Mouse (Mus musculus) mouse trophoblast stem cell (cell line): Measurements from ENCODE around the gene Haus2.
"Not testable (repeated sequence)": the region's sequence is repeated elsewhere in the genome, so short reads cannot be mapped to it uniquely, and the experiment has no call there.

Source experiments
- in situ Hi-C, 2 experiments: fragments of 300-500 bp; cut with MseI, MboI; formaldehyde crosslinking; loops; 2 replicates in 1 of 2; 3 replicates in 1 of 2; pipeline ENCODE4 v1.15.1; 2025

Gene Haus2

DNA sequence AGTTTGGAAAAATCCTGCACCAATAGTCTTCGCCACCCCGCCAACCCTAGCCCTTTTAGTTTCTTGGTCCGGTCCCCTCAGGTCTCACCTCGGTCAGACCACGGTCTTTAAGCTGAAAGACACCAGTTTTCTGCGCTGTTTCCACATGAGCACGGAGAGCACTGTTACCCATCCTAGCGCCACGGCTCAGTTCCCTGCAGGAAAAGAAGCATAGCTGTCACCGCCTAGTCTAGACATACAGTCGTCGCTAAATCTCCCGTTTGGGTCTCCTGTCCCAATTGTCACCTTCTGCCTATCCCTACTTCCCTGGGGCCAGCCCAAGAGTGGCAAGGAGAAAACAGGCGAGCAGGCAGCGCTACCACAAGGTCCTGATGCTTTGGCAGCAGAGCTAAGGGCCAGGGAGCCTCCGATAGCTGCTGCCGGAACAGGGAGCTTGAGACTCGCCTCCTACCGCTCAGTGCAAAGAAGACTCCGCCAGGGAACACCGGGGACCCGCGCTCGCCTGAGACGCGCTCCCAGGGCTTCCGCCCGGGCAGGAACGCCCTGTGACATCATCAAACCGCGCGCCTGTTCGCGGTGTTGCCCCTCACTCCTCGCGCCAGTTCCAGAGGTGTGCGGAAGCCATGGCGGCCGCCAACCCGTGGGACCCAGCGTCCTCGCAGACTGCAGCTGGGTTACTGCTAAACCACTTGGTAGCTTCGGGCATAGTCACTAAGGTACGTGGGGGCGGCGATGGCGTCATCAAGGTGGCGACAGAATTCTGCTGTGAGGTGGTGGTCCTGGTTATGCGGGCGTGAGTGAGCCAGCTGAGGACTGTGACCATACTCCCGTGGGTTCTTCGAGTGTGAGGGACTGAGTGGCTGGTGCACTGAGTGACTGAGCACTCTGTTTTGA is at the start of gene Haus2, which contains the start of gene Lrrc57:
Haus2 (plus strand) TSS at position 554 of the 894 bp plus-strand sequence.
Lrrc57 (minus strand) TSS at position 691 of the 894 bp plus-strand sequence.
- in situ Hi-C loops, result no loop called here

DNA sequence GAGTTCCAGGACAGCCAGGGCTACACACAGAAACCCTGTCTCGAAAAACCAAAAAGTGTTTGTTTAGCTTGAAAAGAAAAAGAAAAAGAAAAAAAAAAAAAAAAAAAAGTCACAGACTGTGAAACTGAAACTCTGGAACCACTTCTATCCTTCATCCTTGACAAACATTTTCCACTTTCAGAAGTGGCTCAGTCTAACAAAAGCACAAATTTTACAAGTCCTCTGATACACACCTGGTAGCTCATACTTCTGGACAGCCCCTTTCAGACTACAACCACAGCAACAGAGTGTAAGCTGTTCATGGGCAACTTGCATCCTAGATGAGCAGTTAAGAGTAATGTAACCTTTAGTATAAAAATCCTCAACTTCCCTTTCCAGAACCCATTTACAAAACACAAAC is 47.7 kb upstream of the Haus2 start:
- in situ Hi-C loops, result no loop called here

DNA sequence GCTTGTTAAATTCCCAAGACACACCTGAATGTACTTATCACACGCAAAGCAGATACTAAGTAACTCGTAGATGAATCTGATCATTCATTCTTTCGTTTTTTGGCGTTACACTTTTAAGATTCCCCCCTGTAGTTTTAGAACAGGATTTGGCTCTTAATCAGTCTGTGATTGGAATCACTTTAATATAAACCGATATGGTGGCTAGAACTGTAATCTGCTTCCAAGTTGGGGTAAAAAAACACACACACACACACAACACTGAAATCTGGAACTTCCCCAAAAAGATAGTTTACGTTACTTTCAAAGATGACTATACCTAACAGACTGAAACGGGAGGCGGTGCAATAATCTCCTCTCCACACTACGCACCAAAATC is 46.3 kb upstream of the Haus2 start:
- in situ Hi-C loops, result no loop called here

DNA sequence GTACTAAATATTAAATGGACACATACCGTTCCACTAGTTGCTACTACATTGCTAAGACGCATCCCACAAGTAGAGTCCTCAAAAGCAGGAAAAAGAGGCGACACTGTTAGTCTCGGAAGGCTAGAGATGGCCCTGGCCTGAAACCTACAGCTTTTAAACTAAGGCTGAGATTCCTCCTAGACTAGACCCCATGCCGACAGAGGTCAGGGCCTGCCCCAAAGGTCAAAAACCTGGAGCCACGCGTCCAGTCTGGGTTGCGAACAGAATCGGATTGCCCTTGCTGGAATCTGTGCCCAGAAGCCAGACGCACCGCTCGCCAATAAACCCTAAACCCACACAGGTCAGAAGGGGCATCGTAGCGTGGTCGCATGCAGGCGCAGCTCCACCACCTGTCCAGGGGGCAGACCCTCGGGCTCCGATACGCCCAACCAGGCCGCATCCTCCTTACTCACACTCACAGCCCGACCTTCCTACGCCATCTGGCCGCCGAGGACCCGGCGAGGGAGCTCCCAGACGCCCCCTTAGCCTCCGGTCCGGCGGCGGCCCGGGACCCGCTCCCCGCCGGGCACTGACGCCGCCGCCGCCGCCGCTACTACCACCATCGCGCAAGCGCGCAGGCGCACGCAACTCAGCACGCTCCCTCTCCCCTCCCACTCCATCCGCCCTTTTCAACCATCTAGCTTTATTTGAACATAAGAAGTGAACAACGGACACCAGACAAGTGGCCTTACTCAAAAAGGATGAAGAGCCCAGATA is 45.8 kb upstream of the Haus2 start, which contains the start of gene Zfp106:
Zfp106 (minus strand) TSS at position 609 of the 756 bp plus-strand sequence.
- in situ Hi-C loops, result no loop called here

DNA sequence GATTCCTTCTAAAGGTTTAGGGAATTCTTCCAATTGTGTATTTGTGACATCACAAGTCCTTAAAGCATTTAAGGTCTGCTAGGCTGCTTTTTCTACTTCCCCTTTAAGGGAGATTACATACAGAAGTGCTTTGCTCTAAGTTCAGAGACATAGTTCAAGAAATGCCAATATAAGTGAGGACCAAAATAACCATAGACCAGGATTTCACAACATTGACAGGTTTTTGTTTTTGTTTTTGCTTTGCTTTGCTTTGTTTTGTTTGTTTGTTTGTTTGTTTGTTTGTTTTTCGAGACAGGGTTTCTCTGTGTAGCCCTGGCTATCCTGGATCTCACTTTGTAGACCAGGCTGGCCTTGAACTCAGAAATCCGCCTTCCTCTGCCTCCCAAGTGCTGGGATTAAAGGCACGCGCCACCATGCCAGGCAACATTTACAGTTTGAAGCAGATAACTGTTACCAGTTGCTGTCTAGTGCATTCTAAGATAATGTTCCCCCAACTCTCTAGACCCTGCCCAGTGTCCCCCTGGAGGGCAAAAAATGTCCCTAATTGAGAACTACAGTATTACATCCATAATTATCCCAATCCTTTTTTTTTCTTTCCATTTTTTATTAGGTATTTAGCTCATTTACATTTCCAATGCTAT is 44.5 kb upstream of the Haus2 start:
- in situ Hi-C loops, result not testable (repeated sequence)

DNA sequence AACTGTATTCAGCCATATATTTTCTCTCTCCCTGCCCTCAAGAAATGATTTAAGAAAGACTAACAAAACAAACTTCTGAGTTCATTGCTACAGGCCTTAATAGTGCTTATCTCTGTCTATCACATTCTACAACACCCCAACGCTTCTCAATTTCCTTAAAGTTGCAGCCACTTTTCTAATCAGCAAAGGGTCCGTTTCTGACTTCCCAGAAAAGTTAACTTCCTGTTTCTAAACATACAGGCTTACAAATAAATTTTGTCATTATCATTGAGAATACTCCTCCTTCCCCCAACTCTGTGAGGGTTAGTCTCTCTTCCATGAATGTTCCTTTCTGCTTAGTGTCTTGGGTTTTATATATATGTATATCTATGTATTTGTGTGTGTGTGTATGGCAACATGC is 43.8 kb upstream of the Haus2 start:
- in situ Hi-C loops, result no loop called here

DNA sequence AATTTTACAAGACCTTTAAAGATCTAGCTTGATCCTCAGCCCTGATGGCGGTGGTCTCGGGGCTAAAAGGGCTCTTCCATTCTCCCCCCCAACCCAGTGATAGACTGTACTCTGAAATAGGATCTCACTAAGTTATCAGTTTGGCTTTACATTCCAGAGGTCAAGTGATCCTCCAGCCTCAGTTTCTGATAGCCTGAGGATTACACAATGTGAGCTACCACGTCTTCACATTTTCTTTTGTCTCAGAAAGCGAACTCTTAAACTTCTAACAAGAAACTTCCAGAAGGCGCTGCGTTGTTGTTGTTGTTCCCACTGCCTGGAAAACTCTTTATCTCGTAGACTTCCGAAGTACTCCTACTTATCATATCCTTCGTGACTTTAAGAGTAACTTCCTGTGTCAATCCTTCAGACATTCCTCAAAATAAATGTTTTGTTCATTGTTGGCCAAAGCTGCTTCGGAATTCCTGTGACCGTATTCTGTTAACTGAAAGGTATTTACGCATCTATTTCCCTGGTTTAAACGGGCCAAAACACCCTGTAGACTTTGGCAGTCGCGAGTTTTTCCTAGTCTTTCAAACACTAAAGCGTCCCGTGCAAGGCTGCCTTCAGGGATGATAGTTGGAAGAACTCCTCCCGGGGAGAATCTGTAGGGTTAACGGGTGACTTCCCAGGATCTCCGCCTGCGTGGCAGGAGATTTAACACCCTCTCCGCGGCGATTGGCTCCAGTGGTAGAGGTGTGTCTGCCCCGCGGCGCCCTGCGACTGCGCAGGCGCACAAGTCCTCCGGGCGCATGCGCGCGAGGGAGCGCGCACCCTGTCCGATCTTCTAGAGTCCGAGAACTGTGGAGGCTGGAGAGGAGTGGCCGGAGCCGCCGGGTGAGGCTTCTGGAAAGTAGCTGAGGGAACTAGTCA is 42.0 kb upstream of the Haus2 start, which contains the start of gene Snap23:
Snap23 (plus strand) TSS at position 786 of the 912 bp plus-strand sequence.
- in situ Hi-C loops, result no loop called here

DNA sequence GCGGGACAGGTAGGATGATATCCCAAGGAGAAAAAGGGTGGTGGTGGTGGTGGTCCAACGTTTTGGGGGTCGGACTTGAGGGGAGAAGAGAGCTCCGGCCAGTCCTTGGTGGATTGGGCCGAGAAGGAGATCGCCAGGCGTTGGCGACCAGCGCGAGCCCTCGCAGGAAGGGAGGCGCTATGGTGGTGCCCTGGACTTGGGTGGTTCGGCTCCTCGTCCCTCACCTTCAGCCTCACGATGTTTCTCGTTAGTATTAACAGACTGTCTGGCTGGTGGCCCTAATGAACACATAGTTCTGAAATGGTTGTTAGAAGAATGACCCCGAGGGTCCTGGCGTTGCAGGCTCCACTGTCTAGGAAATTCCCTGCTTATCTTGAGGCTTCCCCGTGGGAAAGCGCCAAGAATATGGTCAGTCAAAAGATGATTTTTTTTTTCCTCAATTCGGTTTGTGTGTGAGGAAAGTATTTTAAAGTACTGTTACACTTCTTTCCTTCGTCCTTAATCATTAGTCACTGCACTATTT is 41.3 kb upstream of the Haus2 start:
- in situ Hi-C loops, result no loop called here

DNA sequence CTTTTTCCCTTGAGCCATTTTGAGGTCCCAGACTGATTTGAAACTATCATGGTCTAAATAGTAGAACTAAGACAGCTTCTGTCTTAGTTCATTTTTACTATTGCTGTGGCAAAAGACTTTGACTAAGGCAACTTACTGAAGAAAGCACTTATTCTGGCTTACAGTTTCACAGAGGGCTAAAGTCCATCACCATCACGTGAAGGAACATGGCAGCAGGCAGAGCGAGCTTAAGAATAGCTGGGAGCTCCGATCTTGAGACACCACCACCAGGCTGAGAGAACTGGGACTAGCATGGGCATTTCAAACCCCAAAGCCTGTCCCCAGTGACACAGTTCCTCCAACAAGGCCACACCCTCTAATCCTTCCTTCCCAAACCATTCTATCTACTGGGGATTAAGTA is 38.1 kb upstream of the Haus2 start:
- in situ Hi-C loops, result no loop called here

DNA sequence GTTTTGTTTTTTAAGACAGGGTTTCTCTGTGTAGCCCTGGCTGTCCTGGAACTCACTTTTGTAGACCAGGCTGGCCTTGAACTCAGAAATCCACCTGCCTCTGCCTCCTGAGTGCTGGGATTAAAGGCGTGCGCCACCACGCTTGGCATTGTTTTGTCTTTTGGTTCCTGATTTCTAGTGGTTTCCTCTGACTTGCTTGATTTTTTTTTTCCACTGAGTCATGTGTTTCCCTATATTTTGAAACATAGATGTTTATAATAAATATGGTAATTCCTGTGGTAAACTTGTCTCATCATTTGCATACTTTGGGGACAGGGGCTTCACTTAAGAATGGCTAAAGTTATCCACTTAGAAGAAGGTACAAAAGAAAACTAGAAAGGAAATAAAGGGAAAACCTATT is 37.0 kb upstream of the Haus2 start:
- in situ Hi-C loops, result not testable (repeated sequence)

DNA sequence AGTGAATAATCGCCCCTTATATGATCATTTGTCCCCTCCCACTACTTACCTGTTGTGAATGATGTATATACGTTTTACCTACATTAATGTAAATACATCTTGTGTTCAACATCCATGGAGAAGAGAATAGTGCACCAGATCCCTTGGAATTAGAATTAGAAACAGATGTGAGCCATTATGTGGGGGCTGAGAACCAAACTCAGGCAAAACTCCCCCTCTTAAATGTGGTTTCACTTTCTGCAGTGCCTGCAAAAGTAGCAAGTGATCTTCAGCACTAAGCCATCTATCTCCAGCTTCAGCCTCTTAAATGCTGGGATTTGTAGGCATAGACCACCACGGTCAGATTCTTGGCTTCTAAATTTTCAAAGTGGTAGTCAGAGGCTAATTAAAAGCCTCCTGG is 34.1 kb upstream of the Haus2 start:
- in situ Hi-C loops, result no loop called here

DNA sequence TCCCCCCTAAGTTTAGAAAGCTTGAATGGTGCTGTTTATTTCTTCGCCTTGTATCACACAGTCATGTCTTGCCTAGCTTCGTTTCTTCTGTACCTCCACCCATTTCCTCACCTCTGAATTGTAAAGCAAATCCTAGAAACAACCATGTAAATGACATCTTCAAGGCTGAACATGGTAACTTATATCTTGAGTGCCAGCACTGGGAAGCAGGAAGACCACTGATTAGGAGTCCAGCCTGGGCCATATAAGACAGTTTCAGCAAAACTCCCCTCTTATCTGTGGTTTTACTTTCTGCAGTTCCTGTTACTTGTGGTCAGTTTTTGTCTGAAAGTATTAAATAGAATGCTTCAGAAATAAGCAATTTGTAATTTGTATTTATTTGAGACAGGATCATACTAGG is 33.2 kb upstream of the Haus2 start:
- in situ Hi-C loops, result no loop called here

DNA sequence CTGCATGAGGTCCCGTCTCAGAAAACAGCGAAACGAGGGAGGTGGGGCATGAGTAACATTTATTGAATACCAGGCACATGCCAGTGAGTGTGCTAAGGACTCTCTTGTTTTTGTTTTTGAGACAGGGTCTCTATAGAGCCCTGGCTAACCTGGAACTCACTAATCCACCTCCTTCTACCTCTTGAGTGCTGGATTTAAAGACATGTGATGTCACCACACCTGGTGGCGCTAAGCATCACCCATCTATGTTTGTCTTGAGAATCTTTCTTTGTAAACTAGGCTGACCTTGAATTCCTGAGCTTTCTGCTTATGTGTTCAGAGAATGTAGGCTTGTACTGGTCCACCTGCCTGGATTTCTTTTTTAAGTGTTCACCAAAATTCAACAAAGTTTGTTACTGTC is 31.4 kb upstream of the Haus2 start:
- in situ Hi-C loops, result no loop called here

DNA sequence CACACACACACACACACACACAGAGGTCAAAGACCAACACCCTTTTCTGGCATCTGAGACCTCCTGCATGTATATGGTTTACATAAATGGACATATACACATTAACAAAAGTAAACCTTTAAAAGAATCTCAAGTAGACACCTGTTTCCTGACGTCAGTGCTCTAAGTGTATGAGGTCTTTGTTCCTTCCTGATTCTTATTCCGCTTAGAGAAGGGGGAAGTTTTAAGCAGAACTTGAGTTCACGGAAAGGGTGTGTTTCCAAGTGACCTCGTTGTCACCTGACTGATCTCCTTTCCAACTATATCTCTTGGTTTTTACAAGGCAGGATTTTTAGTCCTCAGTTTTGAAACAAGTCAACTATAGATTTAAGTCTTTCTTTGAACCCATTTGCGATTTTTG is 30.9 kb upstream of the Haus2 start:
- in situ Hi-C loops, result no loop called here

DNA sequence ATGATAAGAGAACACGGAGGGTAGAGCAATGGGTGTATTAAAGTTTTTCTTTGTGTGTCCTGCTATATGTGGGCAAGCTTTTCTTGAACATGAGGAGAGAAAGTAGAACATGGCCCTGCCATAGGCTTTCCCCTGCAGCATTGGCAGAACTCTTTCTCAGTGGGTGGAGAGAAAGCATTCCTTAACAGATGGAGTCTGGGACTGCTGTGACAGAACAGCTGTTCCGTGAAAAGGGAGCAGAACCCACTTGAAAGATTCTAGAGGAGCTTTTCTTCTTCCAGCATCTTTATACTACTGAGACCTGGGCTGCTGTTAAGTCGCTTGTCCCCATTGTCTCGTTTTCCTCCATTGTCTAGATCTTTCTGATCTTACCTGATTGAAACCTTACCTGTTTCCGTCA is 19.4 kb upstream of the Haus2 start:
- in situ Hi-C loops, result no loop called here

DNA sequence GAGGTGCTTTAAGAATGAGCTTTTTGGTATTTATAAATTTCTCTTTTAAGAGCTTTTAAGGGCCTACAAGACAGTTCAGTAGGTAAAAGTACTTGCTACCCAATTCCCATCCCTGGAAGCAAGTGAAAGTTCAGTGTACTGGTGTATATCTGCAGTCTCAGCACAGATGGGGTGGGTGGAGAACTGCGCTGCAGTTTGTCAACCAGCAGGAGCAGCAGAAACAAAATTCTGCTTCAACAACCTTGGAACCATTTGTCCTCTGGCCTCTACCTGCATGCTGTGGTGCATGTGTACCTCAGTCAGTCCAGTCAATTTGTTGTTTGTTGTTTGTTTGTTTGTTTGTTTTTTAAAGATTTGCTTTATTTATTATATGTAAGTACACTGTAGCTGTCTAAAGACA is 17.0 kb upstream of the Haus2 start:
- in situ Hi-C loops, result no loop called here

DNA sequence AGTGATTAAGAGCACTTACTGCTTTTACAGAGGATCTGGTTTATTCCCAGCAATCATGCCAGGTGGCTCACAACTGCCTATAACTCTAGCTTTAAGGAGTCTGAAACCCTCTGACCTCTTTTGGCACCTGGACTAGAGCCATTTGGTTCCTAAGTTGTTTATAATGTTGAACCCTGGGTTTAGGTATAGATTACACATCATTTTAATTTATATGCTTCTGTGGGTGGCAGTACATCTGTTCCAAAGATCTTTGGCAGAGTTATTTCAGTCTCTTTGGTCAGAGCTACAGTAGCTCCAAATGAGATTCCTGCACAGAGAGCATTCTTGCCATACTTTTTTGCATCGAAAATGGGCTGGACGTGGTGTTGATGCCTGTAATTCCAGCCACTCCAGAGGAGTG is 11.4 kb upstream of the Haus2 start:
- in situ Hi-C loops, result no loop called here

DNA sequence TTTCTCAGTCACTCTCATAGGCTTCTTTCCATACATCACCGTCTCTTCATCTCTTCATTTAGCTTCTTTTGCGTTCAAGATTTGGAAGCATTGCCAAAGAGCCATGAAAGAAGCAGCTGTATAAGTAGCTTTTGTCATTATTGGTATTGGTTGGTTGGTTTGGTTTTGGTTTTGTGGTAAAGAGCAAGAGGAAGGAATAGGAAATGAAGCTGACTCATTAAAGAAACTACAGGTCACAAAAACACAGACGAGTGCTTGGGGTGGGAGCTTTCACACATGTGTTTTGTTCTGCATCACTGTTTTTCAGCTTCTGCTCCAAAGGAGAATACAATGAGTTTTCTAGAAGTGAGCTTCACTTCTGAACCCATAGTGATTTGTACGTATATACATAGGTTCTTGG is 9.7 kb upstream of the Haus2 start:
- in situ Hi-C loops, result no loop called here

DNA sequence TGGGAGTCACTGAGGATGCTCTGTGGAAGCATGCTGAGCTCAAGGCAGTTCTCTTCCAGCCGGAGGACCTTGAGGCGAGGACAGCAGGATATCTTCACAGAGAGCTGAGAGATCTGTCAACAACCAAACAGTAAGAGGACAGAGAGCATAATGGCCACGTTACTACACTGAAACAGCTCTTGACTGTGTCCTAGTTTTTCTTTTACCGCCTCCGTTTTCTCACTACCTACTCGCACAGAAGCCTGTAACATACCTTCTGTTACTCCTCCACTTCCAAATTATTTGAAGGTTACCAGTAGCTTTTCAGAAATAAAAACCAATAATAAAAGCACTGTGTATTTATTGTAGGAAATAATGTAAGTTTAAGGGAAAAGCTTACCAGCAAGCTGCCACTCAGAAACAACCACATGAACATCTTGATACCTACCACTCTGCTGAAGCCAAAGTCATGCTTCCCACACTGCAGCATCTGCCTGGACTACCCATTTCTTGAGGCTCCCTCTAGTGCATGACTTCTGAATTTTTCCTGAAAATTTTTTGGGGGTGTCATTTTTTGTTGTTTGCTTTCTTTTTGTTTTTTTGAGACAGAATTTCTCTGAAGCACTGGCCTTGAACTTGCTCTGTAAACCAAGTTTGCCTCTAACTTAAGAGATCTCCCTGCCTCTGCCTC is 3.0 kb upstream of the Haus2 start:
- in situ Hi-C loops, result no loop called here
